Mouse (Mus musculus) T-helper 2 cell (primary cell): Measurements from ENCODE around the gene Pikfyve.

Experiments
- in situ Hi-C: fragments of 300-600 bp; cut with MboI, MseI; formaldehyde crosslinking; loops from one replicate; pipeline ENCODE4 v1.15.1; 2025; ENCODE audit warnings: high pct_unique_total_duplicates

The Pikfyve gene

DNA sequence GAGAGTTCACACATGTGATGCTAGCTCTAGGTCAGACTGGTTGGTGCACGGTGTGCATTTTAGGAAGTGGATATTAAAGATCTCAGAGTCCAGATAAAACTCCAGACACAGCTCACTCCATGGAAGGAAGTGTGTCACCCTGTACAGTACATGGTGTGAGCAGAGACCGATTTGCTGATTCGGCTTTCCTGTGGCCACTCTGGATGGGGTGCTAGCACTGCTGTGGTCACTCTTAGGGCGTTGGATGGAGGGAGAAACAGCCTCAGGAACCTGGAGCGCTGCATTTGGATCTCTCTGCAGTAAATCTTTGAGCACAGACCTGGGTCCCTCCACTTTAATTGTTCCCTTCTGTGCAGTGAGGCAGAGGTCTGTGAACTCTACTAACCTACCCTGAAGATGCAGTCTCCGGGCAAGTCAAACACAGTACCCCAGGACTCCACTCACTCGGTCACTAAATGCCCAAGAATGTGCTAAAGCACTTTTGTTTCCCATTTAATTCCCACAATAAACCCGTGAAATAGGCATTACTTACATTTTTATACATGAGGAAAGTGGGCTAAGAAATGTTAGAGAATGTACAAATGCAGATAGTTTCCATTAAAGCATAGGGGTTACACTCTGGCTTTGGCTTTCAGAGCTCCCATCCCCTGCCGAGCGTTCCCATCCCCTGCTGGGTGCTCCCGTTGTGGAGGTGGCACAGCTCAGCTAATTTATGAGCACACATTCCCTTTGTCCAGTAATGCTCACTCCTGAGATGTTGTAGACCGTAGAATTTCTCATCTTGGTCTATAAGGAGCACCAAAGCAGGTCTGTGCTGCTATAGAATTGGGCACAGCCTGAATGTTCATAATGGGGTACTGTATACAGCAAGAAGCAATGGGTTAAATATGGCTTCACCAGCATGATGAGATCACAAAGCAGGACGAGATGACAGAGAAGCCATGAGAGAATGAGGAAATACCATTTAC, 127.9 kb downstream of the Pikfyve start:
- in situ Hi-C loops, result no loop called here

DNA sequence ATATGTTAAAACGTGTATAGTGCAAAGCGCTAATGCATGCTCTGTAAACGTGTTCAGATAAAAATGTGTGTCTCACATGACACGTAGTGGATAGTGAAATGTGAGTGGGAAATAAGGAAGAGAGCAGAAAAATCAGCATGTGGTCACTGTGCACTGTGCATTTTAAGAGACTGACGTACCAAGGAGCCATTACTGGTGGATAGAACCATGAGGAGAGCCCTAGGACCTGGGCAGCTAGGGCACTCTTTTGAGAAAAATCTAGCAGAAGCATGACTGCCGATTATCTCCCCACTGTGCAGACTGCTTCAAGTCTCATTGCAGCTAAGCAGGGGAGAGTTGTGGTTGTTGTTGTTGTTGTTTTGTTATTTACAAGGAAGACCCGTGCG, 128.5 kb downstream of the Pikfyve start:
- in situ Hi-C loops, result no loop called here
